Mouse (Mus musculus): ENCODE data around the gene Glt6d1.

DNA sequence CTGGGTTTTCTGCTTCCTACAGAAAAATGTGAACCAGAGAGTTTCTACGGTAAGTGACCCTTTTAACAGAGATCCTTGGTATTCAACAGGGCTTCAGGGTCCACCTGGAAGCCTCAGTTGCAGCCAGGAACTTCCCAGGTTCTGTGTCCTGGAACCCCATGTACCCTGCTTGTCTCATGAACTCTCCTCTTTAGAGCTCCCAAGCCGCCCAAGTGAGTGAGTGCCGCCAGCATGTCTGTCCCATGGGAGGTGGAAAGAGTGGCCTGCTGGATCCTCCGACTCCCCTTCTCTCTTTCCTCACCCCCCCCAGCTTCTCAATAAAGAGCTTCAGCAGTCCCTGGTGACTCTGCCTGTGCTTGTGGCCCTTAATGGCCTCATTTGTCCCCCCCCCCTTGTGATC lies 47.9 kb downstream of the Glt6d1 start:
- TF ChIP-seq CTCF (IDR thresholded peaks at IDR 0.05; ENCODE audit: borderline replicate concordance, insufficient read depth, low read length): no peak
- no peak for TF ChIP-seq POLR2A (IDR thresholded peaks at IDR 0.05; ENCODE audit: low read depth, low read length)
